Mouse (Mus musculus): ENCODE measurements around the gene Nt5dc3. TPM values are rescaled to one million over a fixed set of nuclear protein-coding genes. Genes with fewer than 3 reads are reported as not detected.

Nt5dc3 gene
- polyA plus RNA-seq, 1 experiment from 2014 or later, result 11.3 TPM

DNA sequence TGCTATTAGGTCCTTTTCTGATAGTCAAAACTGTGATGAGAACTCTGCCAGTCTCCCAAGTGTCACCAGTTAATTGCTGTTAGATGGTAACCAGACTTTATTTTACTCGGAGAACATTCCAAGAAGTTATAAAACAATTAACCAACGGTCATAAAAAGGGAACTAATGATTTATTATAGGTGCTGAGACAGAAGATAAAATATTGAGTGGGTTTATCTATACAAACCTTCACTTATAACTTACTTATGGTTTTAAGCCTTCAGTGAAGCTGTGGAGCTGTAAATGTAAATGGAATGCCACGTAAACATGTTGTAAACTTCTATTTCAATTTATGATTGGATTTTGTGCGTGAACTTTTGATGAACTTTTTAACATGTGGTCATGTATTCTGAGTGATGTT, 5.4 kb upstream of the Nt5dc3 start:
- ATAC-seq, result no peak
- no peaks in the 10 kb centered on the region for H3K36me3 ChIP-seq (ENCODE audit: control insufficient read depth, insufficient read depth, low read length)
- no peak overlapping the region for H3K27ac ChIP-seq (ENCODE audit: low read depth, low read length)
- WGBS, result 74% methylated on average over 4 of the region's 4 CpGs
- H3K9me3 ChIP-seq (ENCODE audit: control insufficient read depth, low read length), result no peaks in the 10 kb centered on the region
- peaks cover 4% of the 10 kb centered on the region; the same call in 1 of the 2 replicates for H3K4me1 ChIP-seq (ENCODE audit: control insufficient read depth, insufficient read depth, low read depth, low read length)
- no peak overlapping the region for H3K4me3 ChIP-seq (ENCODE audit: low read length)
- H3K27me3 ChIP-seq (replicated peaks; ENCODE audit: control insufficient read depth, insufficient read depth, low read length), result no peaks in the 10 kb centered on the region
- no peak overlapping the region for H3K9ac ChIP-seq (ENCODE audit: low read depth, low read length)
- no peak overlapping the region for H3K4me2 ChIP-seq (ENCODE audit: low read length)

DNA sequence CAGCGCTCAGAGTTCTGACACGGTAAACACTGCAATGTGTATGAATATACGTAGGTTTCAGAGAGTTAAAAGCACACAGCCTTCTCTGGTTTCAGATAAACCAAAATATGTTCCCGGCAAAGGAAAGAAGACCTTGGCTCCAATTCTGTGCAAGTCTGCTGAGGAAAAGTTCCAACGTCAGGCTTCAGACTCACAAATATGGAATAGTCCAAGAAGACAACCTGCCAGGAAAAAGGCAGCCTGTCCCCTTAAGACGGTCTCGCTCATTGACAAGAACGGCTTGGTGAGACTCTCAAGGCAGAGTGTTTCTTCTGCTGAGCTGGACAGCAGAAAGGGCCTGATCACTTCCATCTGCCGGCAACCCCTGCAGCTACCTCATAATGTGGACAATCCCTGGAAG, 2.5 kb upstream of the Nt5dc3 start:
- Histone ChIP-seq H3K27ac (ENCODE audit: low read depth, low read length) (no peak overlapping the region), H3K27me3 (replicated peaks; ENCODE audit: control insufficient read depth, insufficient read depth, low read length) (no peaks in the 10 kb centered on the region), H3K36me3 (ENCODE audit: control insufficient read depth, insufficient read depth, low read length) (no peaks in the 10 kb centered on the region), H3K4me1 (ENCODE audit: control insufficient read depth, insufficient read depth, low read depth, low read length) (peaks cover 10% of the 10 kb centered on the region), H3K9ac (ENCODE audit: low read depth, low read length) (no peak overlapping the region), H3K4me3 (ENCODE audit: low read length) (no peak overlapping the region), H3K4me2 (ENCODE audit: low read length) (no peak overlapping the region), H3K9me3 (ENCODE audit: control insufficient read depth, low read length) (no peaks in the 10 kb centered on the region)
- 81% methylated on average over 9 of the region's 9 CpGs for WGBS
- ATAC-seq, result no peak

DNA sequence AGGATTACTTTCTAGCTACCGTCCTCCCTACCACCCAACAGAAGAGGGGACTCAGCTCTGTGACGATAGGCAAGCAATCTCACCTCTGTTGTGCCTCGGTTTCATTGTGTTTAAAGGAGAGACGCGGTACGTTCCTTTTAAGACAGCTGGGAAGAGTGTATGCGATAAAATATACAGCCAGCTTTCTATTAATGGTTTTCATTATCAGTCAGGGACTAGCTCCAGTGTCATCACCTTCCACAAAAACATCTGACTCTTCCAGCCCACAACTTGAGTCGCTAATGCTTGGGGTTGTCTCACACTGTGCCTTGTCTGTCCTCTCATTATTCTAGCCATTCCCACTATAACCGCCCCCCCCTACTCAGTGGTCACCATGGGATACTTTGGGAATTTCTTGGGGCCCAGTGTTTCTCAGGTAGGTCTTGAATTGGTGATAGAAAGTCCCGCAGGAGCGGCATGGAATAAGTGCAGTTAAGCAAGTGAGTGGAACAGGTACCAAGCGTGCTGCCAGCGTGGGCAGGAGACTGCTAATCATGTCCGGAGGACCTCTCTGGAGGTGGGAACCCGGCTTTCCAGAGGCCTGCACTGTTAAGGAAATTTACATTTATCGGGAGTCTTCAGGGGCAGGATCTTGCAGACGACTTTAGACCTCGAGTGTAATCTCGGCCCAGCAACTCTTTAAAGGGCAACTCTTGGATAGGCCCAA, 1.0 kb upstream of the Nt5dc3 start:
- 37% methylated on average over 19 of the region's 19 CpGs for WGBS
- Histone ChIP-seq H3K4me3 (ENCODE audit: low read length) (peak overlapping the region; percentile 88), H3K4me1 (ENCODE audit: control insufficient read depth, insufficient read depth, low read depth, low read length) (peaks cover 16% of the 10 kb centered on the region), H3K27me3 (replicated peaks; ENCODE audit: control insufficient read depth, insufficient read depth, low read length) (no peaks in the 10 kb centered on the region), H3K36me3 (ENCODE audit: control insufficient read depth, insufficient read depth, low read length) (no peaks in the 10 kb centered on the region), H3K27ac (ENCODE audit: low read depth, low read length) (0 out of 2 replicates have a peak overlapping the region, but pooled peaks have one; percentile 63), H3K9me3 (ENCODE audit: control insufficient read depth, low read length) (no peaks in the 10 kb centered on the region), H3K9ac (ENCODE audit: low read depth, low read length) (peak overlapping the region; percentile 78), H3K4me2 (ENCODE audit: low read length) (peak overlapping the region; percentile 86)
- ATAC-seq, result no peak; the same call in 1 of the 2 replicates

DNA sequence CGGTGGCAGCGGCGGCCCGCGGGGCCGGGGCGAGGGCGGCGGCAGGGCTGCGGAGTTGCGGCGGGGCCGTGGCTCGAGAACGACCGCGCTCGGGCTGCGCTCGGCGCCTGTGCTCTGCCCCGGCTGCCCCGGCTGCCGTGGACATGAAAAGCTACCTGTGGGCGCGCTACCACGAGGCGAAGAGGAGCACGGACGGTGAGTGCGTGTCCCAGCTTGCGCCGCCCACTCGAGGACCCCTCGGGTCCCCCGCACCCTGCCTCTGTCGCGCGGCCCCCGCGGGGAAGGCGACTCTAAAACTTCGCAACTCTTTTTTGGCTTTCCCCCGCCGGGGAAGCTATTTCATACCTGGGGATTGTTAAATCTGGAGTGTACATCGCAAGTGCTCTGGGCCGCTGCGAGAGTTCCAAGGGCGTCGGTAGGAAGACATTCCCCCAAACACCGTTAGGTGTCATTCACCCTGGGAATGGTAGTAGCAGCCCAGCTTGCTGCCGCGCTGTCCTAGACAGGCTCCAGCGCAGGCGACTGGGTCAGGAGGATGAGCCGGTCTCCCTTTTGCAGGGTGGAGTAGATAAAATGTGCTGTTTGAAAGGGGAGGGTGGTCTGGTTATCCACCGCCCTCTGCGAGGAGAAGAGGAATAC, 431 bp downstream of the Nt5dc3 start:
- Histone ChIP-seq H3K27ac (ENCODE audit: low read depth, low read length) (peak overlapping the region; percentile 63), H3K9ac (ENCODE audit: low read depth, low read length) (peak overlapping the region; percentile 78), H3K4me3 (ENCODE audit: low read length) (peak overlapping the region; percentile 88), H3K4me1 (ENCODE audit: control insufficient read depth, insufficient read depth, low read depth, low read length) (peaks cover 16% of the 10 kb centered on the region), H3K36me3 (ENCODE audit: control insufficient read depth, insufficient read depth, low read length) (no peaks in the 10 kb centered on the region), H3K4me2 (ENCODE audit: low read length) (peak overlapping the region; percentile 86), H3K27me3 (replicated peaks; ENCODE audit: control insufficient read depth, insufficient read depth, low read length) (no peaks in the 10 kb centered on the region), H3K9me3 (ENCODE audit: control insufficient read depth, low read length) (no peaks in the 10 kb centered on the region)
- peak; percentile 66 for ATAC-seq
- WGBS, result under 1% methylated on average over 57 of the region's 58 CpGs

DNA sequence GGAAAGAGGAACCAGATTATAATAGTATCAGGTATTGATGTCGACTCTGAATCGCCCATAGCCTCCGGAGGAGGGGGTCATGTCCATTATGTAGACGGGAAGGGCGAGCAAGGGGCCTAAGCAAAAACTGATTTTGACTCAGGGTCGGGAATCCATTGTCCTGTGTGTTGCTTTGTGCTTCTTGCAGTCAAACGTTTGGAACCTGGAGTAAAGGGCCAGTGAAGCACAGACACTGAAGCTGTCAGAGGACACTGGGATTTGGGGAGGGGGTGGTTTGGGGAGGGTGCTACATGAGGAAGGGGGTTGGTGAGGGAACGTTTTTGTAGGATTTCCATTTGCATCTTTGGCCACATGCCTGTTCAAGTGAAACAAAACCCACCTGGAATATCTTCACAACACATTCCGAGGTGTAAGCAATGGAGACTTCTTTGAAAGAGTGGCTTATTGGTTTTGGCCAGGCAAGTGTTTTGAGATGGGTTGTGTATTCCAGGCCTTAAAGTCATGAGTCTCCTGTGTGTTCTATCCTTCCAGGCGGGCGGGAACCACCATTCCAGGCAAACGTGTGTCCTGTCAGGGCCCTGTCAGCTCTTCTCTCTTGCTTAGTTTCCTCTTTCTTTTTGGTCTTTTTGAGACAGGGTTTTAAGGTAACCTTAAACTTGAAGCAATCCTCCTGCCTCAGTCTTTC, 1.2 kb downstream of the Nt5dc3 start:
- no peaks in the 10 kb centered on the region for H3K36me3 ChIP-seq (ENCODE audit: control insufficient read depth, insufficient read depth, low read length)
- H3K9me3 ChIP-seq (ENCODE audit: control insufficient read depth, low read length), result no peaks in the 10 kb centered on the region
- peak overlapping the region; percentile 86 for H3K4me2 ChIP-seq (ENCODE audit: low read length)
- peaks cover 16% of the 10 kb centered on the region for H3K4me1 ChIP-seq (ENCODE audit: control insufficient read depth, insufficient read depth, low read depth, low read length)
- H3K27me3 ChIP-seq (replicated peaks; ENCODE audit: control insufficient read depth, insufficient read depth, low read length), result no peaks in the 10 kb centered on the region
- H3K4me3 ChIP-seq (ENCODE audit: low read length), result peak overlapping the region; percentile 88
- ATAC-seq, result no peak
- peak overlapping the region; percentile 63 for H3K27ac ChIP-seq (ENCODE audit: low read depth, low read length)
- WGBS, result 15% methylated on average over 12 of the region's 12 CpGs
- H3K9ac ChIP-seq (ENCODE audit: low read depth, low read length), result peak overlapping the region; percentile 78

DNA sequence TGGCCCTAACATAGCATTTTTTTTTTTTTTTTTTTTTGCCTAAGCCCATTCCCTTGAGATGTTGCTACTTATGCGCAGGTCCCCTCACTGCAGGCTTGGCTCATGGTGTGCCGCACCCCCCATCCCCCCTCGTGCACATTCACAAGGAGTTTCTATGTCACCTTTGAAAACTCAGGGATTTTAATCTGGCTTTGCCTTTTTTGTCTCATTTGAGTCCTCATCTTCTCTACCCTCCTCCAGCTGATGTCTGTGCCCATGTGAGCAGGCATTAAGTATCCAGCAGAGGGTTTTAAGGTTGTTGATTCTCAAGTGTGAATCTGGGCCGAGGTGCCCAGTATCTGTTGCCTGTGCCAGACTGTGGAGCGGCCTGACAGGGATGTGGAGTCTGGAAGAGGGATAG, 2.8 kb downstream of the Nt5dc3 start:
- no peaks in the 10 kb centered on the region for H3K27me3 ChIP-seq (replicated peaks; ENCODE audit: control insufficient read depth, insufficient read depth, low read length)
- ATAC-seq, result no peak
- H3K4me2 ChIP-seq (ENCODE audit: low read length), result peak overlapping the region; percentile 22; the same call in 1 of the 2 replicates
- no peak overlapping the region for H3K4me3 ChIP-seq (ENCODE audit: low read length)
- no peak overlapping the region for H3K27ac ChIP-seq (ENCODE audit: low read depth, low read length)
- H3K9ac ChIP-seq (ENCODE audit: low read depth, low read length), result no peak overlapping the region
- WGBS, result 45% methylated on average over 5 of the region's 5 CpGs
- H3K36me3 ChIP-seq (ENCODE audit: control insufficient read depth, insufficient read depth, low read length), result no peaks in the 10 kb centered on the region
- H3K9me3 ChIP-seq (ENCODE audit: control insufficient read depth, low read length), result no peaks in the 10 kb centered on the region
- H3K4me1 ChIP-seq (ENCODE audit: control insufficient read depth, insufficient read depth, low read depth, low read length), result peaks cover 16% of the 10 kb centered on the region

DNA sequence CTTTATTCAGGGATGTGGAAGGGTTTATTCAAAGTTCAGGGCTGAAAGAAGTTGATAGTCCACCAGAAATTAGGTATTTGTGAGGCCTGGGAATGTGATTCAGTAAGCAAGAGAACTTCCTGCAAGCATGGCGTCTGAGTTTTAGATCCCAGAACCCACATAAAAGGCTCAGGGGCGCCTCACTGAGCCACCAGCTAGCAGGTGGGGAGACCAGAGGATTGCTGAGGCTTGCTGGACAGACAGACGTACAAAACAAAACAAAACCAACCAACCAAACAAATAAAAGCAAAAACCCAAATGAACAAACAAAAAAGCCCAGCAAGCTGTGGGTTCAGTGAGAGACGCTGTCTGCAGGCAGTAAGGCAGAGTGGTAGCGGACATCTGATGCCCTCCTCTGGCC, 3.9 kb downstream of the Nt5dc3 start:
- WGBS, result 55% methylated on average over 5 of the region's 5 CpGs
- no peak overlapping the region for H3K4me3 ChIP-seq (ENCODE audit: low read length)
- no peaks in the 10 kb centered on the region for H3K9me3 ChIP-seq (ENCODE audit: control insufficient read depth, low read length)
- ATAC-seq, result no peak
- H3K36me3 ChIP-seq (ENCODE audit: control insufficient read depth, insufficient read depth, low read length), result no peaks in the 10 kb centered on the region
- H3K27ac ChIP-seq (ENCODE audit: low read depth, low read length), result no peak overlapping the region
- H3K4me1 ChIP-seq (ENCODE audit: control insufficient read depth, insufficient read depth, low read depth, low read length), result peaks cover 16% of the 10 kb centered on the region
- no peak overlapping the region for H3K9ac ChIP-seq (ENCODE audit: low read depth, low read length)
- H3K4me2 ChIP-seq (ENCODE audit: low read length), result no peak overlapping the region
- H3K27me3 ChIP-seq (replicated peaks; ENCODE audit: control insufficient read depth, insufficient read depth, low read length), result no peaks in the 10 kb centered on the region

DNA sequence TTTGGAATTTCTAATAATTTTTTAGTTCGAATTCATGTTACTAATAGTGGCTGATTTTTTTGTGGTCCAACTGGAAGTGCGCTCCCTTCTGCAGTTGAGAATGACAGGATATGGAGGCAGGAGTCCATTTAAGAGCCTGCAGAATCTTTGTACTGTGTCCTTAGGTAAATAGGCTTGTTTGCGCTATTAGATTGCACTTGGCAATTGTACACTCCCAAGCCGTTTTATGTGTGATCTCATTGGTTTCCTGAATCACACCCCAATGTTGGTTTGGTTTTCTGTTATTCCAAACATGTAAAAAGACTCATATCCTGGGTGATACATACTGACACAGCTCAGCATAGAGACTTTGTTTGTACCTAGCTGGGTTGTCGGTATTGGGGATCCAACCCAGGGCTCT, 4.8 kb downstream of the Nt5dc3 start:
- peaks cover 12% of the 10 kb centered on the region for H3K4me1 ChIP-seq (ENCODE audit: control insufficient read depth, insufficient read depth, low read depth, low read length)
- no peak overlapping the region for H3K4me3 ChIP-seq (ENCODE audit: low read length)
- ATAC-seq, result no peak
- no peak overlapping the region for H3K27ac ChIP-seq (ENCODE audit: low read depth, low read length)
- 86% methylated on average over 5 of the region's 5 CpGs for WGBS
- H3K36me3 ChIP-seq (ENCODE audit: control insufficient read depth, insufficient read depth, low read length), result no peaks in the 10 kb centered on the region
- H3K27me3 ChIP-seq (replicated peaks; ENCODE audit: control insufficient read depth, insufficient read depth, low read length), result no peaks in the 10 kb centered on the region
- H3K9ac ChIP-seq (ENCODE audit: low read depth, low read length), result no peak overlapping the region
- H3K9me3 ChIP-seq (ENCODE audit: control insufficient read depth, low read length), result no peaks in the 10 kb centered on the region
- H3K4me2 ChIP-seq (ENCODE audit: low read length), result no peak overlapping the region

DNA sequence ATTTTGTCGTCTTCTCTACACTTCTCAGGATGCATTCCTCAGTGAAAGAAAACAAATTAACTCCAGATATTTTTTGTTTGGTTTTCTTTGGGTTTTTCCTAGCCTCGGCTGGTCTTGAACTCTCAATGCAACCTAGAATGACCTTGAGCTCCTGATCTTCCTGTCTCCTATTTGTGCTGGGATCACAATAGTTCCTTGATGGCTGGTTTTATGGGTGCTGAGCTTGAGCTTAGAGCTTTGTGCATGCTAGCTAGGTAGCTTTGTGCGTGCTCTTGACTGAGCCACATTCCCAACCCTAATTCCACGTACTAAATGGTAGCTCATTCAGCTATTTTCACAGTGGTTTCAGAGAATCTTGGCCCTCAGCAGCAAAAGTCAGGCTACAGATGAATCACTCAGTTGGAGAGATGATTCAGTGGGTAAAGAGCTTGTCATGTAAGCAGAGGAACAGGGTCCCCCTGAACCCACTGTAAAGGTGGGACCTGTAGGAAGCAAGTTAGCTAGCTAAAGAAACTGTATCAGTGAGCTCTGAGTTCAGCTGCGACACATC, 5.4 kb downstream of the Nt5dc3 start:
- WGBS, result 89% methylated on average over 5 of the region's 5 CpGs
- H3K27me3 ChIP-seq (replicated peaks; ENCODE audit: control insufficient read depth, insufficient read depth, low read length), result no peaks in the 10 kb centered on the region
- no peak overlapping the region for H3K4me2 ChIP-seq (ENCODE audit: low read length)
- no peaks in the 10 kb centered on the region for H3K36me3 ChIP-seq (ENCODE audit: control insufficient read depth, insufficient read depth, low read length)
- no peak overlapping the region for H3K27ac ChIP-seq (ENCODE audit: low read depth, low read length)
- no peaks in the 10 kb centered on the region for H3K9me3 ChIP-seq (ENCODE audit: control insufficient read depth, low read length)
- peaks cover 12% of the 10 kb centered on the region for H3K4me1 ChIP-seq (ENCODE audit: control insufficient read depth, insufficient read depth, low read depth, low read length)
- no peak for ATAC-seq
- no peak overlapping the region for H3K4me3 ChIP-seq (ENCODE audit: low read length)
- H3K9ac ChIP-seq (ENCODE audit: low read depth, low read length), result no peak overlapping the region

Measured in hindbrain, embryonic 16.5 days (tissue).